Mouse (Mus musculus): Measurements from ENCODE around the gene 9130008F23Rik. TPM values are rescaled to one million over a fixed set of nuclear protein-coding genes. Genes with fewer than 3 reads are reported as not detected.

9130008F23Rik gene
- total and polyA plus RNA-seq, 3 experiments: 0.29 to 0.71 TPM; not detected in 1

DNA sequence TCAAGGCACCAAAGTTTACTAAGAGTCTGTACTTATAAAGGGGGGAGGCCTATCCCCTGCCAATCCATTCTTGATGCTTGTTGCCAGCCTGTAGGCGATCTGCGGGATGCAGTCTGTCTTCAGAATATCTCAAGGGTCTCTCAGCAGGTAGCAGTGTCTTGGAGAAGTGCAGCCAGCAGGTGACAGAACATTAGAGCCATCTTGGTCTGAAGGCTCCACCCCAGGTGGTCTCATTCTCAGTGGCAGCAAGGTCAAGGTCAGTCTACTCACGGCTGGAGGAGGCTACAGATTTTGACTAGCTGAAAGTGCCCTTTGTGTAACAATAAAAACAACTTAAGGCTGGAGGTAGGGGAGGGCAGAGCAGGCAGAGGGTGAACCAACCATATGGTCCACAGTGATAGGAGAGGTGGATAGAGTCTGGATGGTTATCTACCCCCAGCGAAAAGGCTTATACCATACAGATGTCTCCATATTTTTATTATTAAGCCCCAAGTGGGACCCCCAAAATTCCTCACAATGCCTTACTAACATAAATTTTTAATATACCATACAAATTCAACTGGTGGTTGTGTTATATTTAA lies 19.5 kb upstream of the 9130008F23Rik start:
- no peak for TF ChIP-seq POLR2AphosphoS5 (IDR thresholded peaks at IDR 0.05; ENCODE audit: insufficient replicate concordance, low read depth, low read length)
- TF ChIP-seq TAL1 (conservative IDR thresholded peaks at IDR 0.05; ENCODE audit: low read depth, low read length): no peak
- no peak for TF ChIP-seq GATA1 (IDR thresholded peaks at IDR 0.05; ENCODE audit: borderline replicate concordance, low read length)
- TF ChIP-seq CTCF (IDR thresholded peaks at IDR 0.05; ENCODE audit: low read depth, low read length): no peak
- TF ChIP-seq GATA2 (IDR thresholded peaks at IDR 0.05; ENCODE audit: borderline replicate concordance, low read depth, low read length): no peak
- no peak for ATAC-seq (ENCODE audit: extremely low read depth, insufficient number of reproducible peaks, low FRiP score, poor library complexity, severe bottlenecking)
- no peak for DNase-seq (ENCODE audit: low spot score)

GRCm38 (mm10) chr17:40896863-40897262 lies 16.5 kb upstream of the 9130008F23Rik start:
- no peaks in the 10 kb centered on the region for H3K36me3 ChIP-seq (replicated peaks)
- H3K9me3 ChIP-seq (replicated peaks): no peaks in the 10 kb centered on the region
- H3K4me1 ChIP-seq (ENCODE audit: insufficient read depth, low read depth, low read length): no peaks in the 10 kb centered on the region
- ATAC-seq (ENCODE audit: extremely low read depth, insufficient number of reproducible peaks, low FRiP score, poor library complexity, severe bottlenecking): no peak
- no peak for DNase-seq (ENCODE audit: low spot score)
- peaks cover 3% of the 10 kb centered on the region; the same call in 1 of the 2 replicates for H3K27me3 ChIP-seq (ENCODE audit: insufficient read depth, low read length)
- H3K4me3 ChIP-seq (ENCODE audit: low read depth, low read length): no peak overlapping the region
- no peak for TF ChIP-seq GATA1 (IDR thresholded peaks at IDR 0.05; ENCODE audit: borderline replicate concordance, low read length)
- TF ChIP-seq CTCF (IDR thresholded peaks at IDR 0.05; ENCODE audit: low read depth, low read length): no peak
- TF ChIP-seq GATA2 (IDR thresholded peaks at IDR 0.05; ENCODE audit: borderline replicate concordance, low read depth, low read length): no peak
- no peak for TF ChIP-seq TAL1 (conservative IDR thresholded peaks at IDR 0.05; ENCODE audit: low read depth, low read length)
- TF ChIP-seq POLR2AphosphoS5 (IDR thresholded peaks at IDR 0.05; ENCODE audit: insufficient replicate concordance, low read depth, low read length): no peak

More for the DNA sequence above, 19.5 kb upstream of the 9130008F23Rik start:
- H3K9me3 ChIP-seq (replicated peaks): no peaks in the 10 kb centered on the region
- no peaks in the 10 kb centered on the region for H3K36me3 ChIP-seq (replicated peaks)
- H3K4me3 ChIP-seq (ENCODE audit: low read depth, low read length): no peak overlapping the region
- peaks cover 3% of the 10 kb centered on the region for H3K4me1 ChIP-seq (ENCODE audit: insufficient read depth, low read depth, low read length)
- H3K27me3 ChIP-seq (ENCODE audit: insufficient read depth, low read length): peaks cover 6% of the 10 kb centered on the region

DNA sequence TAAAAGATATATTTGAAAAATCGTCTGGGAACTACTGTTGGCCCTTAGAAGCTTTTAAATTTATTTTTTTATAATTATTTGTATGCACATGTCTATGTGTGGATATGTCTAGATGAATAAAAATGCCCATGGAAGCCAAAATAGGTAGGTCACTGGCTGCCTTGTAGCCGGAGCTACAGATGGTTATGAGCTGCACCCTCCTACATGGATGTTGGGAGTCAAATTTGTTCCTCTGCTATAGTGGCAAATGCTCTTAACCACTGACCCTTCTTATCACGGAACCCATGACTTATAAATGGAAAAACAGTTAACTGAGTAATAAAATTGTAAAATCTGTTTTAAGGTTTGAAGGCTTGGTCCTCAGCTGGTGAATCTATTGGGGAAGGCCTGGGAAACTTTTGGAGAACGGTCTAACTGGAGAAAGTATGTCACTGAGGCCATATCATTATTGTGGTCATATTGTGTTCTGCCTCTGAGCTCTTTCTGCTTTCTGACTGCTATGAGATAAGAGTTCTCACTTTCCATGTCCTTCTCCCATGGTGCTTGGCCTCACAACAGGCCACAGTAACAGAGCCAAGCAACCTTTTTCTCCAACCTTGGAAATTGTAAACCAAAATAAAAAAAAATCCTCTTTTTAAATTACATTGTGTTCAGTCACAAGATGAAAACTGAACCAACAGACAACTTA lies 7.6 kb upstream of the 9130008F23Rik start:
- TF ChIP-seq CTCF (IDR thresholded peaks at IDR 0.05; ENCODE audit: low read depth, low read length) (no peak), GATA1 (IDR thresholded peaks at IDR 0.05; ENCODE audit: borderline replicate concordance, low read length) (no peak), GATA2 (IDR thresholded peaks at IDR 0.05; ENCODE audit: borderline replicate concordance, low read depth, low read length) (no peak), POLR2AphosphoS5 (IDR thresholded peaks at IDR 0.05; ENCODE audit: insufficient replicate concordance, low read depth, low read length) (no peak), TAL1 (conservative IDR thresholded peaks at IDR 0.05; ENCODE audit: low read depth, low read length) (no peak)
- DNase-seq (ENCODE audit: low spot score) (no peak), ATAC-seq (ENCODE audit: extremely low read depth, insufficient number of reproducible peaks, low FRiP score, poor library complexity, severe bottlenecking) (no peak)
- Histone ChIP-seq H3K36me3 (replicated peaks) (no peaks in the 10 kb centered on the region), H3K4me1 (ENCODE audit: insufficient read depth, low read depth, low read length) (no peaks in the 10 kb centered on the region), H3K4me3 (ENCODE audit: low read depth, low read length) (no peak overlapping the region), H3K27me3 (ENCODE audit: insufficient read depth, low read length) (peaks cover 3% of the 10 kb centered on the region; the same call in 1 of the 2 replicates), H3K9me3 (replicated peaks) (no peaks in the 10 kb centered on the region)

DNA sequence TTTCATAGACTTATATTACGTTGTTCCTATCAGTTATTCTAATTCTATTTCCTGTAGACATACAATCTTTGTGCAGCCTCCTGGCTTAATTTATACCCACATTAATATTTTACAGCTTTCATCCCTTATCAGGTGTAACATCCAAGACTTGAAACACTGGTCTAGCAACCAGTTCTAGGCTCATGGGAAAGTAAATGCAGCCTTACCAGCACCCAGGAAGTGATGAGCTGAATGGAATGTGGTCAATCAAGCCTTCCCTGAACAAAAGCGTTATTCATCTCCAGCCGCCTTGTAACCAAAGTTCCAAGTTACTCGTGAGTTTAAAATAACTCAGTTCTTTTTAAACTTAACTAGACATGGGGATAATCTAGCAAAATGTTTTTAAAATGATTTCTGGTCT lies 4.8 kb upstream of the 9130008F23Rik start:
- no peaks in the 10 kb centered on the region for H3K36me3 ChIP-seq (replicated peaks)
- H3K4me3 ChIP-seq (ENCODE audit: low read depth, low read length): no peak overlapping the region
- H3K27me3 ChIP-seq (ENCODE audit: insufficient read depth, low read length): peaks cover 7% of the 10 kb centered on the region
- TF ChIP-seq GATA1 (IDR thresholded peaks at IDR 0.05; ENCODE audit: borderline replicate concordance, low read length) (no peak), CTCF (IDR thresholded peaks at IDR 0.05; ENCODE audit: low read depth, low read length) (no peak), GATA2 (IDR thresholded peaks at IDR 0.05; ENCODE audit: borderline replicate concordance, low read depth, low read length) (no peak), TAL1 (conservative IDR thresholded peaks at IDR 0.05; ENCODE audit: low read depth, low read length) (no peak), POLR2AphosphoS5 (IDR thresholded peaks at IDR 0.05; ENCODE audit: insufficient replicate concordance, low read depth, low read length) (no peak)
- no peaks in the 10 kb centered on the region for H3K9me3 ChIP-seq (replicated peaks)
- no peak for DNase-seq (ENCODE audit: low spot score)
- peaks cover 22% of the 10 kb centered on the region for H3K4me1 ChIP-seq (ENCODE audit: insufficient read depth, low read depth, low read length)
- ATAC-seq (ENCODE audit: extremely low read depth, insufficient number of reproducible peaks, low FRiP score, poor library complexity, severe bottlenecking): no peak

- no peaks in the 10 kb centered on the region for H3K36me3 ChIP-seq (replicated peaks)
- H3K27me3 ChIP-seq (ENCODE audit: insufficient read depth, low read length): peaks cover 12% of the 10 kb centered on the region
- H3K4me3 ChIP-seq (ENCODE audit: low read depth, low read length): no peak overlapping the region
- ATAC-seq (ENCODE audit: extremely low read depth, insufficient number of reproducible peaks, low FRiP score, poor library complexity, severe bottlenecking) (peak; percentile 68), DNase-seq (ENCODE audit: low spot score) (no peak)
- peaks cover 28% of the 10 kb centered on the region for H3K4me1 ChIP-seq (ENCODE audit: insufficient read depth, low read depth, low read length)
- TF ChIP-seq POLR2AphosphoS5 (IDR thresholded peaks at IDR 0.05; ENCODE audit: insufficient replicate concordance, low read depth, low read length): no peak
- TF ChIP-seq GATA2 (IDR thresholded peaks at IDR 0.05; ENCODE audit: borderline replicate concordance, low read depth, low read length): no peak
- no peak for TF ChIP-seq CTCF (IDR thresholded peaks at IDR 0.05; ENCODE audit: low read depth, low read length)
- no peak for TF ChIP-seq TAL1 (conservative IDR thresholded peaks at IDR 0.05; ENCODE audit: low read depth, low read length)
- no peaks in the 10 kb centered on the region for H3K9me3 ChIP-seq (replicated peaks)
Measured at GRCm38 (mm10) chr17:40882172-40882571, 1.8 kb upstream of the 9130008F23Rik start.

DNA sequence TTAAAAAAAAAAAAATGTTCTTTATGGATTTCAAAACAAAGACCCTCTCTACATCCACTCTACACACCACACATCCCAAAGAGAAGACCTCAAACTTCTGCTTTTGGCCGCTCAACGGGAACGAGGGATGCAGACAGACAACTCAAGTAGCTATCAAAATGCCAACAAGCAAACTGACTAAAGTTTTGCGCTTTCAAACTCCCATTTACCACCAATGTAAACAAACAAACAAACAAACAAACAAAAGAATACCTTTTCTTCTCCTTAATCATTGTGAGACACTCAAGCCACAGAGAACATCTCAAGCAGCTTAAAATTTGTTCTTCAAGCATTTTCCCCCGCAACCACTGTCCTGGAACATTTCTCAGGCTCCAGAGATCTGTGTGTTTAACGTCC lies 833 bp downstream of the 9130008F23Rik start:
- no peak for TF ChIP-seq GATA2 (IDR thresholded peaks at IDR 0.05; ENCODE audit: borderline replicate concordance, low read depth, low read length)
- no peak for TF ChIP-seq POLR2AphosphoS5 (IDR thresholded peaks at IDR 0.05; ENCODE audit: insufficient replicate concordance, low read depth, low read length)
- TF ChIP-seq CTCF (IDR thresholded peaks at IDR 0.05; ENCODE audit: low read depth, low read length): no peak
- no peak for TF ChIP-seq TAL1 (conservative IDR thresholded peaks at IDR 0.05; ENCODE audit: low read depth, low read length)
- TF ChIP-seq GATA1 (IDR thresholded peaks at IDR 0.05; ENCODE audit: borderline replicate concordance, low read length): no peak
- no peaks in the 10 kb centered on the region for H3K9me3 ChIP-seq (replicated peaks)
- H3K36me3 ChIP-seq (replicated peaks): no peaks in the 10 kb centered on the region
- peaks cover 34% of the 10 kb centered on the region for H3K4me1 ChIP-seq (ENCODE audit: insufficient read depth, low read depth, low read length)
- DNase-seq (ENCODE audit: low spot score) (no peak), ATAC-seq (ENCODE audit: extremely low read depth, insufficient number of reproducible peaks, low FRiP score, poor library complexity, severe bottlenecking) (no peak)
- H3K4me3 ChIP-seq (ENCODE audit: low read depth, low read length): peak overlapping the region; percentile 71; the same call in 1 of the 2 replicates
- peaks cover 12% of the 10 kb centered on the region; the same call in 1 of the 2 replicates for H3K27me3 ChIP-seq (ENCODE audit: insufficient read depth, low read length)

Data from G1E (cell line).